Mouse (Mus musculus) ES-E14 (cell line): ENCODE results near the gene Glis2.

ENCODE experiments used
- CHD2 ChIP-seq: IDR thresholded peaks from 2 replicates; pipeline ENCODE4 v1.6.1; 2014; ENCODE audit warnings: mild to moderate bottlenecking, low read depth, low read length, inconsistent platforms
- MAFK ChIP-seq: IDR thresholded peaks from 2 replicates; pipeline ENCODE4 v1.6.1; 2014; ENCODE audit warnings: mild to moderate bottlenecking, low read depth, low read length, inconsistent platforms; ENCODE audit not compliant: insufficient read depth
- ZC3H11A ChIP-seq: IDR thresholded peaks from 2 replicates; pipeline ENCODE4 v1.6.1; 2012; ENCODE audit warnings: low read depth, mild to moderate bottlenecking, inconsistent platforms, low read length, borderline replicate concordance

DNA sequence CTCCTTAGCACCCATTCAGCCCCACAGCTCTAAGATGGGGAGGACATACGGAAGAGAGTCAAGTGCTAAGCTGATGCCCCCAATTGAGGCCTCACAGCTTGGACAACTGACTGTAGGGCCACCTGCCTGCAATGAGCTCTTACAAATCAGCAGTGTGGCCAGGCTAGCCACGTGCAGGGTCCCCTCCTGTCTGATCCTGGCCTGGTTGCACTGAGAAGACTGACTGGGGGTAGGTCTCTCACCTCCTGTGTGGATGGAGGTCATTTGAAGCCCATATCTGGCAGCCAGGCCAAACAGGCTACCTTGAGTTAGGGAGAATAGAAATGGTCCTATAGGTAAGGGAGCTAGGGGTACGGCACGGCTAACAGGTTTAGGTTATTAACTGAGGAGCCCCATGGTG is 51.4 kb downstream of the Glis2 start:
- TF ChIP-seq ZC3H11A (no peak), CHD2 (no peak), MAFK (no peak)
